14 mouse cellular contexts compared by ENCODE assay signal in genomic region chr9:72422284-72422683, GRCm38 (mm10). TPM values are rescaled to one million over a fixed set of nuclear protein-coding genes. Genes with fewer than 3 reads are reported as not detected.
A peak's percentile ranks its signal among the peaks of the same experiment; 100 is the strongest.
DNase-seq lines count a peak whose midpoint lies in the region; ATAC-seq lines count a peak whose summit lies in the region.
"Had no signal": no experiment of that assay in that cellular context is flagged by ENCODE, and none has a peak within 500 bp of the region (broad histone marks: within the 10 kb centered on the region; RNA-seq: fewer than 3 reads in every experiment).

No protein-coding gene starts in this region.

- no peaks in the 10 kb centered on the region for H3K9me3 ChIP-seq in liver, embryonic 15.5 days (replicated peaks)
- 0 out of 2 replicates have a peak, but pooled peaks cover 4% of the 10 kb centered on the region for H3K9me3 ChIP-seq in liver, embryonic 12.5 days (replicated peaks)
- no peaks in the 10 kb centered on the region for H3K9me3 ChIP-seq in embryonic facial prominence, embryonic 10.5 days
- H3K9me3 ChIP-seq in hindbrain, embryonic 12.5 days (replicated peaks), result no peaks in the 10 kb centered on the region
- H3K9me3 ChIP-seq in stomach, embryonic 15.5 days, result no peaks in the 10 kb centered on the region
- H3K9me3 ChIP-seq: limb, embryonic 12.5 days; neural tube, embryonic 12.5 days had no signal

- H3K27ac ChIP-seq in liver, embryonic 15.5 days (replicated peaks), result 0 out of 2 replicates have a peak overlapping the region, but pooled peaks have one; percentile 31
- no peak overlapping the region; the same call in 1 of the 2 replicates for H3K27ac ChIP-seq in liver, embryonic 12.5 days
- 0 out of 2 replicates have a peak overlapping the region, but pooled peaks have one; percentile 14 for H3K27ac ChIP-seq in embryonic facial prominence, embryonic 10.5 days (replicated peaks)
- peak overlapping the region; percentile 72 for H3K27ac ChIP-seq in hindbrain, embryonic 12.5 days
- H3K27ac ChIP-seq in stomach, embryonic 15.5 days, result no peak overlapping the region
- H3K27ac ChIP-seq: limb, embryonic 12.5 days; neural tube, embryonic 12.5 days had no signal

- WGBS in liver, embryonic 15.5 days (ENCODE audit: insufficient replicate concordance), result 64% methylated on average over 11 of the region's 11 CpGs
- WGBS in liver, embryonic 12.5 days (ENCODE audit: insufficient replicate concordance), result 77% methylated on average over 11 of the region's 11 CpGs
- WGBS in embryonic facial prominence, embryonic 10.5 days, result 74% methylated on average over 11 of the region's 11 CpGs
- WGBS in hindbrain, embryonic 12.5 days, result 49% methylated on average over 11 of the region's 11 CpGs
- 54% methylated on average over 11 of the region's 11 CpGs for WGBS in stomach, embryonic 15.5 days

- ATAC-seq in liver, embryonic 15.5 days (ENCODE audit: insufficient read depth), result no peak
- no peak for ATAC-seq in liver, embryonic 12.5 days
- ATAC-seq in hindbrain, embryonic 12.5 days (ENCODE audit: low FRiP score), result peak; percentile 26
- no peak for ATAC-seq in stomach, embryonic 15.5 days (ENCODE audit: insufficient read depth, low FRiP score, low read depth)

- H3K4me1 ChIP-seq in liver, embryonic 15.5 days (replicated peaks), result peaks cover 52% of the 10 kb centered on the region
- H3K4me1 ChIP-seq in liver, embryonic 12.5 days, result peaks cover 50% of the 10 kb centered on the region
- H3K4me1 ChIP-seq in embryonic facial prominence, embryonic 10.5 days, result peaks cover 26% of the 10 kb centered on the region
- H3K4me1 ChIP-seq in hindbrain, embryonic 12.5 days, result peaks cover 22% of the 10 kb centered on the region
- H3K4me1 ChIP-seq in stomach, embryonic 15.5 days, result 0 out of 2 replicates have a peak, but pooled peaks cover 13% of the 10 kb centered on the region

- H3K4me2 ChIP-seq in liver, embryonic 15.5 days, result no peak overlapping the region
- H3K4me2 ChIP-seq in liver, embryonic 12.5 days, result no peak overlapping the region
- peak overlapping the region; percentile 26; the same call in 1 of the 2 replicates for H3K4me2 ChIP-seq in hindbrain, embryonic 12.5 days (replicated peaks)
- H3K4me2 ChIP-seq in stomach, embryonic 15.5 days, result peak overlapping the region; percentile 29; the same call in 1 of the 2 replicates
- H3K4me2 ChIP-seq: limb, embryonic 12.5 days; lung, embryonic 14.5 days; neural tube, embryonic 12.5 days had no signal

- no peaks in the 10 kb centered on the region for H3K36me3 ChIP-seq in liver, embryonic 15.5 days (replicated peaks)
- H3K36me3 ChIP-seq in liver, embryonic 12.5 days, result no peaks in the 10 kb centered on the region
- no peaks in the 10 kb centered on the region for H3K36me3 ChIP-seq in embryonic facial prominence, embryonic 10.5 days (replicated peaks)
- no peaks in the 10 kb centered on the region for H3K36me3 ChIP-seq in hindbrain, embryonic 12.5 days
- H3K36me3 ChIP-seq in stomach, embryonic 15.5 days, result no peaks in the 10 kb centered on the region
- H3K36me3 ChIP-seq: limb, embryonic 12.5 days; neural tube, embryonic 12.5 days had no signal

- H3K9ac ChIP-seq in liver, embryonic 15.5 days, result no peak overlapping the region
- H3K9ac ChIP-seq in liver, embryonic 12.5 days, result no peak overlapping the region
- H3K9ac ChIP-seq in hindbrain, embryonic 12.5 days, result no peak overlapping the region
- no peak overlapping the region for H3K9ac ChIP-seq in stomach, embryonic 15.5 days
- H3K9ac ChIP-seq: limb, embryonic 12.5 days; lung, embryonic 14.5 days; neural tube, embryonic 12.5 days had no signal

- no peak overlapping the region for H3K4me3 ChIP-seq in liver, embryonic 15.5 days (replicated peaks)
- no peak overlapping the region for H3K4me3 ChIP-seq in liver, embryonic 12.5 days
- H3K4me3 ChIP-seq in embryonic facial prominence, embryonic 10.5 days, result no peak overlapping the region
- no peak overlapping the region for H3K4me3 ChIP-seq in hindbrain, embryonic 12.5 days
- no peak overlapping the region for H3K4me3 ChIP-seq in stomach, embryonic 15.5 days (replicated peaks)
- H3K4me3 ChIP-seq: limb, embryonic 12.5 days; neural tube, embryonic 12.5 days had no signal

- H3K27me3 ChIP-seq in liver, embryonic 15.5 days, result peaks cover 3% of the 10 kb centered on the region; the same call in 1 of the 2 replicates
- 0 out of 2 replicates have a peak, but pooled peaks cover 4% of the 10 kb centered on the region for H3K27me3 ChIP-seq in liver, embryonic 12.5 days (replicated peaks)
- peaks cover 4% of the 10 kb centered on the region; the same call in 1 of the 2 replicates for H3K27me3 ChIP-seq in embryonic facial prominence, embryonic 10.5 days (replicated peaks; ENCODE audit: low read depth, poor library complexity, severe bottlenecking)
- H3K27me3 ChIP-seq in hindbrain, embryonic 12.5 days, result no peaks in the 10 kb centered on the region
- H3K27me3 ChIP-seq in stomach, embryonic 15.5 days (replicated peaks), result no peaks in the 10 kb centered on the region
- H3K27me3 ChIP-seq: CH12.LX; limb, embryonic 12.5 days; neural tube, embryonic 12.5 days had no signal

- no peak for DNase-seq in embryonic facial prominence, embryonic 10.5 days (ENCODE audit: low spot score)
- DNase-seq in thymus, postnatal 14 days, result no peak
- DNase-seq in thymus, postnatal 10 days (ENCODE audit: low spot score in 2 of 2), result no peak
- DNase-seq: adrenal gland, adult 8-10 months; kidney, adult 18-20 months; kidney, postnatal 36 days had no signal

RNA-seq across cellular contexts. Expression of gene Mns1, which starts 15.5 kb away (rescaled TPM):
- 78.9 and 85.1 TPM in 2 replicates for polyA plus RNA-seq in liver, embryonic 15.5 days (2015; fragmentation: Nextera tagmentation; extraction: Ambion mirVana)
- polyA plus RNA-seq in liver, embryonic 12.5 days (2016; fragmentation: Nextera tagmentation; extraction: Ambion mirVana), result 119 and 123 TPM in 2 replicates
- 59.8 and 62.4 TPM in 2 replicates for polyA plus RNA-seq in embryonic facial prominence, embryonic 10.5 days (2016; fragmentation: Nextera tagmentation; extraction: Ambion mirVana)
- 29.3 and 30.6 TPM in 2 replicates for polyA plus RNA-seq in hindbrain, embryonic 12.5 days (2016; fragmentation: Nextera tagmentation; extraction: Ambion mirVana)
- polyA plus RNA-seq in stomach, embryonic 15.5 days (2015; fragmentation: Nextera tagmentation; extraction: Ambion mirVana), result 23.1 and 31.0 TPM in 2 replicates

Comparison
In these comparisons a context has a peak if more than half of its experiments do, and no peak if none do; other contexts are left out.
1. H3K27ac ChIP-seq: peak in liver, embryonic 15.5 days (single experiment), embryonic facial prominence, embryonic 10.5 days (single experiment) and hindbrain, embryonic 12.5 days (single experiment); none in liver, embryonic 12.5 days (single experiment) and stomach, embryonic 15.5 days (single experiment).
2. H3K4me2 ChIP-seq: peak in hindbrain, embryonic 12.5 days (single experiment) and stomach, embryonic 15.5 days (single experiment); none in liver, embryonic 15.5 days (single experiment) and liver, embryonic 12.5 days (single experiment).